Mouse (Mus musculus) right cerebral cortex, postnatal 25 days (tissue): ENCODE data around the gene Zmpste24.
"Not testable (repeated sequence)": the region's sequence is repeated elsewhere in the genome, so short reads cannot be mapped to it uniquely, and the experiment has no call there.

Source experiments
- DNase-seq: peaks from one replicate; pipeline ENCODE4 v3.0.0; 2022

Gene Zmpste24

GRCm38 (mm10) chr4:121097650-121098378 lies at the start of gene Zmpste24:
TSS of gene Zmpste24 (minus strand) at chr4:121098241.
- peak; percentile 82 for DNase-seq

- no peak for DNase-seq
Measured at GRCm38 (mm10) chr4:121109126-121109525, 11.1 kb upstream of the Zmpste24 start, which contains the start of gene Tmco2. TSS of gene Tmco2 (minus strand) at chr4:121109226.

- DNase-seq: peak; percentile 43
Measured at GRCm38 (mm10) chr4:121103304-121103703, 5.3 kb upstream of the Zmpste24 start.

- no peak for DNase-seq
Measured at GRCm38 (mm10) chr4:121090211-121090610, 7.8 kb downstream of the Zmpste24 start.

- DNase-seq: no peak
Measured at GRCm38 (mm10) chr4:121088696-121089095, 9.3 kb downstream of the Zmpste24 start.

GRCm38 (mm10) chr4:121084506-121084905 lies 13.5 kb downstream of the Zmpste24 start:
- DNase-seq: no peak

- DNase-seq: no peak
Measured at GRCm38 (mm10) chr4:121080395-121080794, 17.6 kb downstream of the Zmpste24 start.

- no peak for DNase-seq
Measured at GRCm38 (mm10) chr4:121077915-121078646, 20.0 kb downstream of the Zmpste24 start.

- no peak for DNase-seq
Measured at GRCm38 (mm10) chr4:121074250-121074649, 23.8 kb downstream of the Zmpste24 start.

GRCm38 (mm10) chr4:121065336-121065735 lies 32.7 kb downstream of the Zmpste24 start:
- no peak for DNase-seq

GRCm38 (mm10) chr4:121059218-121059617 lies 38.8 kb downstream of the Zmpste24 start:
- DNase-seq: not testable (repeated sequence)

- DNase-seq: no peak
Measured at GRCm38 (mm10) chr4:121057032-121057431, 41.0 kb downstream of the Zmpste24 start.

- no peak for DNase-seq
Measured at GRCm38 (mm10) chr4:121056342-121056741, 41.7 kb downstream of the Zmpste24 start.

- peak; percentile 38 for DNase-seq
Measured at GRCm38 (mm10) chr4:121052454-121053323, 45.4 kb downstream of the Zmpste24 start.

- DNase-seq: no peak
Measured at GRCm38 (mm10) chr4:121051863-121052262, 46.2 kb downstream of the Zmpste24 start.

GRCm38 (mm10) chr4:121042946-121043345 lies 55.1 kb downstream of the Zmpste24 start:
- no peak for DNase-seq

GRCm38 (mm10) chr4:121042472-121042871 lies 55.6 kb downstream of the Zmpste24 start:
- DNase-seq: no peak

- peak; percentile 57 for DNase-seq
Measured at GRCm38 (mm10) chr4:121040897-121041671, 57.0 kb downstream of the Zmpste24 start.

- no peak for DNase-seq
Measured at GRCm38 (mm10) chr4:121040323-121040722, 57.7 kb downstream of the Zmpste24 start.

GRCm38 (mm10) chr4:121039331-121040115 lies 58.5 kb downstream of the Zmpste24 start, which contains the start of gene Col9a2:
TSS of gene Col9a2 (plus strand) at chr4:121039385.
- no peak for DNase-seq

- DNase-seq: no peak
Measured at GRCm38 (mm10) chr4:121033006-121033405, 65.0 kb downstream of the Zmpste24 start.
